Mouse (Mus musculus): ENCODE results near the gene Cadps2.

GRCm38 (mm10) chr6:23575102-23575501 lies 264.1 kb downstream of the Cadps2 start:
- TF ChIP-seq EP300 (IDR thresholded peaks at IDR 0.05; ENCODE audit: insufficient read depth, low read depth, low read length) (no peak), CTCF (IDR thresholded peaks at IDR 0.05; ENCODE audit: low read depth, low read length) (no peak)
